Mouse (Mus musculus) right cerebral cortex, adult 18-20 months (tissue): Measurements from ENCODE around the gene 1700020N01Rik.

Experiments
- DNase-seq: peaks from one replicate; pipeline ENCODE4 v3.0.0; 2022; ENCODE audit warnings: mixed read lengths

1700020N01Rik gene

DNA sequence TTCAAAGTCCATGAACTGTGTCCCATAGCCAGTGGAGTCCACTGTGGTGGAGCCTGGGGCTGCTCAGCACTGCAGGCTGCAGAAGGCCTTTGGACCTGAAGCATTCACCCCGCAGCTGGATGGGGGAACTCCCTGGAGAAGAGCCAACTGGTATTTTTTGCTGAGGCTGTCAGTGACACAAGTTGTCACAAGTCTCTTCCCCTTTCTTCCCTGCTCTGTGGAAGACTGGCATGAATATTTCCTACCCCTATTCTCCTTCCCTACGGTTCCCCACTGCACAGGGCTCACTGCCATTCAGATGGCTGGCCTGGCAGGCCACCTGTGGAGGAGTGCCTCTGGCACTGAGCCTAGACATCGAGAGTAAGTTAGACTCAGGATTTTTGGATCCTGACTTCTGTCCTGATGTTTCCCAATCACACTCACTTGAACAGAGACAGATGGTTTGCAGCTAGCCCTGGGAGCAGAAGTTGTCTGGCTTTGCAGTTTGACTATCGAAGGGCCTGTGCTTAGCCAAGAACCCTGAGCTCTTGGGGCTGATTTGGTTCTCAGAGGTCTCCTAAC, 12.1 kb downstream of the 1700020N01Rik start:
- peak; percentile 40 for DNase-seq

DNA sequence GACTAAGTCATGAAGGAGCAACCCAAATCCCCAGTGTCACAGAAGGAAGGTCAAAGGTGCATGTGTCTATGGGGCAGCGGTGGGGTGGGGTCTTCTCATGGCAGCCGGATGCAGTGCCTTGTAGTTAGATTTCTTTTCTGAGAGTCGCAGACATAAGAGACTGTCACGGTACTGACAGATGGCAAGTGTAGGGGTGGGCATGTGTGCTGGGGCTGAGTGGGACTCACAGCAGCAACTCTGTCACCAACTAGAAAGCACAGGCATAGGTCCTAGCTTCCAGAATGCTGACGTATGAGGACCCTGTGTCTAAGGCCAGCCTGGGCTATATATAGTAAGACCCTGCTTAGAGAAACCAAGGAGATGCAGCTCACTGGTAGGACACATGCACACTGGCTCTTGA, 12.7 kb downstream of the 1700020N01Rik start:
- peak; percentile 63 for DNase-seq

- DNase-seq = no peak
Measured at GRCm38 (mm10) chr10:21606931-21607330, 14.0 kb downstream of the 1700020N01Rik start.

- DNase-seq = no peak
Measured at GRCm38 (mm10) chr10:21609583-21609982, 16.6 kb downstream of the 1700020N01Rik start.

GRCm38 (mm10) chr10:21613021-21613860, 20.3 kb downstream of the 1700020N01Rik start:
- no peak for DNase-seq

DNA sequence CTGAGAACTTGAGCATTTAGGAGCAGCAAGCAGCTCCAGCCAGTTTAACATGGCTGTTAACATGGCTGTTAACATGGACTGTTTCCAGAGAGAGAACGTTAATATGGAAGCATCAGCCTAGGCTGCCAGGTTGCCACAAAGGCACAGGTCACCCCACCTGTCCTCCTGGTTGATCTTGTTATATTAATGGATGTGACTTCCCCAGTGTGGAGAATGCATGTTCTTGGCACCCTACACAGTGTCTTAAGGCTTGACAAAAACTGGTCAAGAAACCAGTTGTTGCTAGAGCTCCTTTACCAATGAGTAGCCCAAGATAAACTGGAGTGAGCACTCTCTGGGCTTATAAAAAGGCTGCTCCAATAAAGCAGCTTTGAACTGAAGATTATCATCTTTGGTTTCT, 21.6 kb downstream of the 1700020N01Rik start:
- DNase-seq = no peak

DNA sequence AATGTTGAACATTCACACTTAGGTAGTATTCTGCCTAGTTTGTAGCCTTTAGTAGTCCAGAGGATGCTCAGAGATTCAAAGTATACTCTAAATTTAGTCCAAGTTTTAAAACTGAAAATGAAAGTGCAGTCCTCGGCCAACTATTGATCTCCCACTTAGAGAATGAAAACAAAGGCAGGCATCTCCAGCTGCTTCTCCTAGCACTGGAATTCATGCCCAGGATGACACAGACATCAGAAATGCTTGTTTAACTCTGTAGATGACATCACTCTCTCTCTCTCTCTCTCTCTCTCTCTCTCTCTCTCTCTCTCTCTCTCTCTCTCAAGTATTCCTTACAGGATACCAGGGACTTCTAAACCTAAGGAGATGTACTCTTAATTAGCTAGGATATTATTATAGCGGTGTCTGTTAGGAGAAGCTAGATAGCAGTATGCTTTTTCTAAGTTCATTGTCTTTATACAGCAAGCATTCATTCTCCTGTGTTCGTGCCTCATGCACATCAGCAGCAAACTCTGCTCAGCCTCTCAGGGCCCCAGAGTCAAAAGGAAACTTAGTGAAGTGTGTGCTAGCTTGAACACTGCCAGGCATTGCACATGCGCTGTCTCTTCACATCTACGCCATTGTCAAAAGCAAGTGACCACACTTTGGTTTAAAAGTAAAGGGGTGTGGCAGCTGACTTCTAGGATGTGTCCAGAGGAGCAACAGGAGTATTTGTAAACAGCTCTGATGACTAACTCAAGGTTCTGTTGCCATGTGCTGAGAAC, 26.0 kb downstream of the 1700020N01Rik start:
- DNase-seq = no peak

DNA sequence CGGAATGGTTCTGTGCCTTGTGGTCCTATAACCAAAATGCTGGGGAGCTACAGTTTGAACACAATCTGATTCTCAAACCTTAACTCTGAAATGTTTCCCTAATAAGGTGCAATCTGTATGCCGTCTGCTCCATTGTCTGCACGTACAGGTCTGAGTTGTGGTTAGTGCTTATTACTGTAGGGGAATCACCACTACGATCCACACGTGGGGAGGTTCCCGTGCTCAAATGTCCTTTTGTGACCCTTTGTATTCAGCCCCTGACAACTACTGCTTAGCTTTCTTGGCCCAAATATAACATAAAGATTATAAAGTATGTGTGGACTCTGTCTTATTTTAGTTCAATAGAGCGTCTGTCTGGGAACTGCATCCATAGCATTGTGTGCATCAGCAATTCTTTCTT, 29.1 kb downstream of the 1700020N01Rik start:
- DNase-seq = no peak

DNA sequence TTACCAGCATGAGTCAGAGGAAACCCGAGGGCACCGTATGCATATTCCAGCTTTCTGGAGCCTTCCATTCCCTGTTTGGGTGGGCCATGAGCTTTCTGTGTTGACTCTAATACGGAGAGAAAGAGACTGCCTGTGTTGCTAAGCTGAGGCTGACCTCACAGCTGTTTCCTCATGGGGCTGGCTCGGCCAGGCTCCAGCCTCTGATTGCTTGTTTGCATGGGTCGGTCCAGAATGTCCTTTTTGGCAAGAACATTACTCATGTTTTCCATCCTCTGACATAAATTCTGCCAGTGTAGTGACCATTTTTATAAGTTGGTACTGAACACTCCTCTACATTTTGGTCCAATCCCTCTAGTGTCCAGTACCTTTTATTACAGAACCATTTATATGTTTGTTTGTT, 35.6 kb downstream of the 1700020N01Rik start:
- peak; percentile 60 for DNase-seq

GRCm38 (mm10) chr10:21629031-21629740, 36.2 kb downstream of the 1700020N01Rik start:
- DNase-seq = no peak

DNA sequence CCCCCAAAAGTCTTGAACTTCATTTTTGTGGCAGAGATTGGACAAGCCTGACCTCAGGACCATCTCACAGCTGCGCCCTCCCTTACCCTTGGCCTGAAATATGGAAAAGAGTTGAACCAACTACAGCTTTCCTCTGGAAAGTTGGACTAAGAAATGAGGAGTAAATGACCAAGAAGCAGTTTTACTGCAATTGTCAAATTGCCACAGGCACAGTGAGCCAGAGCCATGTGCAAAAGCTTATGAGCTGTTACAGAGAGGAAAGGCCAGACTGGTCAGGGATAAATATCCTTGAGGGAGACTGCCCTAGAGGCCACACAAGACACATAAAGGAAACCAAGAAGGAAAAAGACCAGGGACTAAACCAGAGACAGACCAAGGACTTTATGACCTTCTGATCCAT, 38.5 kb downstream of the 1700020N01Rik start:
- DNase-seq = no peak

DNA sequence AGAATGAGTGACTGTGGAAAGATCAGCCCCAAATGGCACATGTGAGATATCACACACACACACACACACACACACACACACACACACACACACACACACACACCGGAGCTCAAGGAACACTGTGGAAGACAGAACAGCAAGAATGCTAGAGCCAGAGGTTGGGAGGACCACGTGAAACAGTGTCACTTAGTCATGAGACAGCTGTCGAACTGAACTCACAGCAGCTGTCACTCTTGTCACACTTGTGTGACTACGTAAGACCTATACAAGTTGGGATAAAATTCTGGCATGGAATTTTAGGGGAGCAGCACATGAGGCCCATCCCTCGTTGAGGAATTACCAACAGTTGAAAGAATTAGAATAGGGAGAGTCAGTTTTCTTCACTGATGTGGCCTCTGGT, 39.7 kb downstream of the 1700020N01Rik start:
- no peak for DNase-seq

DNA sequence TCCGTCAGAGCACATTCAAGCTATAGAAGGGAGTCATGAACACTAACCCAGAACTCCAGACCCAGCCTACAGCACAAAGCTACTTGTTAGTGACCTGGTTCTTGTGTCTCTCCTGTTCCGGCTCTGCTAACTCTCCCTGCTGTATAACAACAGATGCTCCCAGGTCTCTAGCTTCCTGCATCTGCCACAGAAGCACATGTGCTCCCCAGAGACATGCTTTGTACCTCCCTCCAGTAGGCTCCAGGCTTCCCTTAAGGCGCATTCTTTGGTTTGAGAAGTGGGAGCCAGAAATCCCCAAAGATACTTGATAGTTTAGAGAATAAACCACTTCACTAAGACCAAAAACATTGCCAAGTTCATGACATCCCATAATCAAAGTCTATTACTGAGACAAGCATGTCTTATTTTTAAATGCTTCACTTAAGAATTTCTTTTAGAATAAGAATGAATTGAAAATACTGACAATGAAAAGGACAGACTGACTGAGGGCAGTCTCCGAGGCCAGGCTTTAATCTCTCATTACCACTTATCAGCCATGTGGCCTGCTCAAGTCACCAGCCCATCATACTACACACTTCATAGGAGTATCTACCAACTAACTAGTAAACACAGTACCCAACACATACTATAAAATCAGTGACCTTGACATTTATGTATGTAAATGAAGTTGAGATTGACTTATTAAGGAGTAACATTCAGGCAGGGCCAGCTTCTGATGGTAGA, 43.2 kb downstream of the 1700020N01Rik start:
- DNase-seq = no peak

DNA sequence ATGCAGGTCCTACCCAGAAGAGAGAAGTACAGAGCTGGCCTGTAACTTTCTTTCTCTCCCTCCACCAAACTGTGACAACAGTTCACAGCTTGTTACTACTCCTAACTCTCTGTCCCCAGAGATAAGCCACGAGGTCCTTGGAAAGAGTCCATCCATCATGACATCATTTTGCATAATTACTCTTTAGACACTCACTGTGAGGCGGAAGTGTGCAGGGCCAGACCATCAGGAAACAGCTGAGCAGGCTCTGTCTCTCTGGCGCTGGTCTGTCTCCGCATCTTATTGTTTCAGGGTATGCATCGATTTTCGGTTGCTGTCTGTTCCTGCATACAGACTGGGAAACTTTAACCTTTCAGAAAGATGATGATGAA, 43.8 kb downstream of the 1700020N01Rik start:
- DNase-seq = peak; percentile 56

GRCm38 (mm10) chr10:21651388-21651787, 58.4 kb downstream of the 1700020N01Rik start:
- DNase-seq = no peak

GRCm38 (mm10) chr10:21652426-21653345, 59.7 kb downstream of the 1700020N01Rik start:
- peak; percentile 51 for DNase-seq

DNA sequence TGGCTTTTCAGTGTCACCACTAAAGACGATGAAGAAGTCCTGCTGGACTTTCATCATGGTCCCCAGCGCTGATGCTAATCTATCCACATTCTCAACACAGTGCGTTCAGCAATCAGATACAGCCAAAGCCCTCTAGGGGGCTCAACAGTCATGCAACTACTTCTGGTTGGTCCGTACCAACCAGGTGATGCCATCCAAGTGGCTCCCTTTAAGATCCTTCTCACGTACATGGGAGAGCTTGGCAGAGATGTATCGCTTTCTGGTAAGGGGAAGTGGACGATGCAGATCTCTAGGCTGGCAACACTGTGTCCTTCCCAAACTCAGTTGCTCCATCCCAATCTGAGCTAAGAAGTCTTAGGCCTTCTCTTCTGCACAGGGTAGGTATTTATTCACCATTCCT, 60.5 kb downstream of the 1700020N01Rik start:
- no peak for DNase-seq

GRCm38 (mm10) chr10:21659576-21660246, 66.8 kb downstream of the 1700020N01Rik start:
- peak; percentile 74 for DNase-seq

GRCm38 (mm10) chr10:21668976-21669375, 76.0 kb downstream of the 1700020N01Rik start:
- no peak for DNase-seq

DNA sequence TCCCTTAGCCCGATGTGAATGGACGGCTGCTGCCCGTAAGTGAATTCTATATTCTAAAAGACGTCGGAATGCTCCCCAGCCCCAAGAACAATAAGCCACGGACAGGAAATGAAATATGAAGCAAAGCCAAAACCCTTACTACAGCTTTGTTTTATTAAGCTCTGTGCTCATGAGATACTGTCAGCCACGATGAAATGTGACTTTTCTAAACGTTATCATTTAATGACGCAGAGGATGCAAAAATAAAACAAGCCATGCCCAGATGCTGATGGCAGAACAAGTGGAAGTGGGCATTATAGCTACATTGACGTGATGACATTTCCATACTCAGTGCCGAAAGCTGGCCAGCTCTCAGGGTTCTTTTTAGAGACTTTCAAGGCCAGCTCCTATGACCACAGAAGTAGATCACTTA, 76.8 kb downstream of the 1700020N01Rik start:
- DNase-seq = no peak

DNA sequence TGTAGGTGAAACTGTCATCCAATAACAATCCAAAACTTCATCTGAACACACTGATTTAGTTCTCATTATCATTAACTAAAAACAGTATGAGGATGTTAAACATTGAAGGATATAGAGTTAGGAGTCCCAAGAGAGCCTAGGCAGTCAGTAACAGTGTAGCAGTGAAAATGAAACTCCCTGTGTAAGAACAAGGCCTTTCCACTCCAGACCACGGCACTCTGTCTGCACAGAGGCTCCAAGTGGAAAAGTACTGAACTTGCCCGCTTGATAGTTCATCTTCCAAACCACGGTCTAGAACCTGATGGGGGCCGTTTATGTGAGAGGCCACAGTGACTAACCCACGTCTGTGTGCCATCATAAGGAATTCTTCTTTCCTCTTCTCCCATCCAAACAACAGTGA, 77.2 kb downstream of the 1700020N01Rik start:
- no peak for DNase-seq
